Mouse (Mus musculus): ENCODE data around the gene Myl4.

GRCm38 (mm10) chr11:104537945-104538555, 12.4 kb upstream of the Myl4 start:
- TF ChIP-seq CTCF (conservative IDR thresholded peaks at IDR 0.05; ENCODE audit: low read length) (no peak), NANOG (IDR thresholded peaks at IDR 0.05; ENCODE audit: borderline replicate concordance, low read length) (no peak)
